11 mouse cellular contexts compared by ENCODE assay signal in the genomic region with DNA sequence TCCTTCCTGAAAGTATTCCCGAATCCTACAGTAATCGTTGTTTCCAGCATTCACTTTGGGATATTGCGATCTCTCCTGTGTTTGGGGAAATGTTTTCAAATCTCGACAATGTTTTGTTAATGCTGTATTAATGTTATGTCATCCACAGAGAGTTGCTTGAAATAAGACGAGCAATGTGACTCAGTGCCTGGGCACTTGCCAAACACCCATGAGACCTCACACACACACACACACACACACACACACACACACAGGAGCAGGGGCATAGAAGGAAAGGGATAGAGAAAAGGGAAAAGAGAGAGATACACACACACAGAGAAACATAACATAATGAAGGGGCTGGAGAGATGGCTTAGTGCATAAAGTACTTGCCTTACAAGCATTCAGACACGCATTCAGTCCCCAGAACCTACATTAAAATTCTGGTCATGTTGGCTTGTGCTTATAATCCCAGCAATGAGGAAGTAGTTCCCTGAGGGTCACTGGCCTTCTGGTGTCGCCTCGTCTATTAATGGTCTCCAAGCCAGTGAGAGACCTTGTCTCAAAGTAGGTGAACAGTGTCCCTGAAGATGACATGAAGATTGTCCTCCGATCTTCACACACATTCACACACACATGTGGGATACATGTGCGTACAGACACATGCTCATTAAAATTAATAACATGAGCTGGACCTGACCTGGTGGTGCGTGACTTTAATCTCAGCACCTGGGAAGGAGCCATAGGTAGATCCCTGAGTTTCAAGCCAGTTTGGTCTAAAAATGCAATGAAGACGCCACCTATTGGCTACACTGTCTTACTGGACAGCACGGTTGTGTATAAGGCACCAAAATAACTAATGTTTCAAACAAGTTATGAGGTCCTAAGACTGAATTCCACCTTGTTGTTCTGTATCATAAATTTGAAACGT. TPM values are rescaled to one million over a fixed set of nuclear protein-coding genes. Genes with fewer than 3 reads are reported as not detected.
DNase-seq lines count a peak whose midpoint lies in the region; ATAC-seq and TF ChIP-seq lines count a peak whose summit lies in the region.
"Had no signal": no experiment of that assay in that cellular context is flagged by ENCODE, and none has a peak within 500 bp of the region (broad histone marks: within the 10 kb centered on the region; RNA-seq: fewer than 3 reads in every experiment).

No protein-coding gene starts in this region.

- H3K4me3 ChIP-seq in liver, adult 2 months (ENCODE audit: insufficient read depth, low read depth, low read length), result no peak overlapping the region
- H3K4me3 ChIP-seq in liver, embryonic 11.5 days (ENCODE audit: low read depth, low read length), result no peak overlapping the region
- no peak overlapping the region for H3K4me3 ChIP-seq in kidney, adult 2 months (ENCODE audit: insufficient read depth, low read depth, low read length)
- H3K4me3 ChIP-seq in forebrain, embryonic 16.5 days (replicated peaks; ENCODE audit: low read length), result no peak overlapping the region
- no peak overlapping the region for H3K4me3 ChIP-seq in midbrain, embryonic 16.5 days (ENCODE audit: low read depth, low read length)
- H3K4me3 ChIP-seq: liver, embryonic 13.5 days had no signal

- no peak for DNase-seq in liver, adult 2 months (ENCODE audit: extremely low read depth, low read depth, low spot score)
- DNase-seq in liver, embryonic 11.5 days (ENCODE audit: low spot score), result no peak
- peak; percentile 78 for DNase-seq in adrenal gland, adult 2 months
- DNase-seq in kidney, adult 2 months, result peak; percentile 69
- DNase-seq in neural tube, embryonic 10.5 days (ENCODE audit: extremely low spot score, low spot score), result no peak
- DNase-seq: liver, embryonic 13.5 days; thymus, adult 2 months had no signal

- no peak overlapping the region for H3K9ac ChIP-seq in liver, adult 2 months (ENCODE audit: low read depth, low read length)
- H3K9ac ChIP-seq in liver, embryonic 11.5 days (ENCODE audit: low read depth, low read length), result no peak overlapping the region
- H3K9ac ChIP-seq in forebrain, embryonic 16.5 days (replicated peaks; ENCODE audit: low read depth, low read length), result no peak overlapping the region
- H3K9ac ChIP-seq in midbrain, embryonic 16.5 days (ENCODE audit: low read depth, low read length), result no peak overlapping the region
- H3K9ac ChIP-seq: liver, embryonic 13.5 days had no signal

- TF ChIP-seq CTCF in liver, adult 2 months (IDR thresholded peaks at IDR 0.05; ENCODE audit: low read depth, low read length), result peak; percentile 17; the same call in 1 of the 2 replicates
- peak; percentile 30 for TF ChIP-seq CTCF in kidney, adult 2 months (conservative IDR thresholded peaks at IDR 0.05; ENCODE audit: insufficient read depth, insufficient read length, low read depth, low read length)

- H3K4me2 ChIP-seq in liver, embryonic 11.5 days, result no peak overlapping the region
- no peak overlapping the region for H3K4me2 ChIP-seq in forebrain, embryonic 16.5 days (ENCODE audit: low read length)
- H3K4me2 ChIP-seq in midbrain, embryonic 16.5 days (ENCODE audit: low read length), result no peak overlapping the region
- H3K4me2 ChIP-seq: liver, embryonic 13.5 days had no signal

- peaks cover 14% of the 10 kb centered on the region for H3K4me1 ChIP-seq in liver, adult 2 months (ENCODE audit: control insufficient read depth, insufficient read depth, low read length)
- H3K4me1 ChIP-seq in liver, embryonic 11.5 days (replicated peaks; ENCODE audit: control insufficient read depth, insufficient read depth, low read length), result peaks cover 3% of the 10 kb centered on the region
- H3K4me1 ChIP-seq in kidney, adult 2 months (ENCODE audit: control insufficient read depth, insufficient read depth, low read length), result no peaks in the 10 kb centered on the region; the same call in 1 of the 2 replicates
- no peaks in the 10 kb centered on the region for H3K4me1 ChIP-seq in forebrain, embryonic 16.5 days (replicated peaks; ENCODE audit: control insufficient read depth, insufficient read depth, low read length)
- H3K4me1 ChIP-seq in midbrain, embryonic 16.5 days (ENCODE audit: control insufficient read depth, insufficient read depth, low read length), result no peaks in the 10 kb centered on the region

- no peaks in the 10 kb centered on the region for H3K79me2 ChIP-seq in liver, adult 2 months (ENCODE audit: control insufficient read depth, insufficient read depth, low read length)

- TF ChIP-seq POLR2A in liver, adult 2 months (IDR thresholded peaks at IDR 0.05; ENCODE audit: extremely low read depth, insufficient read depth, low read length), result no peak
- no peak for TF ChIP-seq POLR2A in kidney, adult 2 months (IDR thresholded peaks at IDR 0.05; ENCODE audit: low read depth, low read length)

- 69% methylated on average over 14 of the region's 14 CpGs for WGBS in liver, adult 2 months
- 73% methylated on average over 14 of the region's 14 CpGs for WGBS in liver, embryonic 11.5 days
- 46% methylated on average over 14 of the region's 14 CpGs for WGBS in kidney, adult 2 months
- 63% methylated on average over 14 of the region's 14 CpGs for WGBS in forebrain, embryonic 16.5 days
- WGBS in midbrain, embryonic 16.5 days, result 63% methylated on average over 14 of the region's 14 CpGs

- no peak overlapping the region for H3K27ac ChIP-seq in liver, adult 2 months (replicated peaks; ENCODE audit: insufficient read depth, low read depth, low read length)
- H3K27ac ChIP-seq in liver, embryonic 11.5 days (ENCODE audit: low read depth, low read length), result no peak overlapping the region
- H3K27ac ChIP-seq in kidney, adult 2 months (ENCODE audit: insufficient read depth, low read depth, low read length), result peak overlapping the region; percentile 50
- no peak overlapping the region for H3K27ac ChIP-seq in forebrain, embryonic 16.5 days (ENCODE audit: low read length)
- no peak overlapping the region for H3K27ac ChIP-seq in midbrain, embryonic 16.5 days (ENCODE audit: low read length)
- H3K27ac ChIP-seq: liver, embryonic 13.5 days had no signal

- H3K36me3 ChIP-seq in liver, adult 2 months (ENCODE audit: control insufficient read depth, insufficient read depth, low read length), result no peaks in the 10 kb centered on the region
- no peaks in the 10 kb centered on the region for H3K36me3 ChIP-seq in liver, embryonic 11.5 days (ENCODE audit: control insufficient read depth, insufficient read depth, low read length)
- no peaks in the 10 kb centered on the region for H3K36me3 ChIP-seq in kidney, adult 2 months (ENCODE audit: control insufficient read depth, insufficient read depth, low read length)
- no peaks in the 10 kb centered on the region for H3K36me3 ChIP-seq in forebrain, embryonic 16.5 days (ENCODE audit: control insufficient read depth, insufficient read depth)
- no peaks in the 10 kb centered on the region for H3K36me3 ChIP-seq in midbrain, embryonic 16.5 days (ENCODE audit: control insufficient read depth, insufficient read depth, low read length)
- H3K36me3 ChIP-seq: liver, embryonic 13.5 days had no signal

- no peaks in the 10 kb centered on the region for H3K9me3 ChIP-seq in liver, embryonic 11.5 days (ENCODE audit: control insufficient read depth, low read length)
- no peaks in the 10 kb centered on the region for H3K9me3 ChIP-seq in forebrain, embryonic 16.5 days (ENCODE audit: control insufficient read depth, low read length)
- no peaks in the 10 kb centered on the region for H3K9me3 ChIP-seq in midbrain, embryonic 16.5 days (replicated peaks; ENCODE audit: control insufficient read depth, low read length, poor library complexity, severe bottlenecking)
- H3K9me3 ChIP-seq: liver, embryonic 13.5 days had no signal

- no peak for ATAC-seq in liver, embryonic 11.5 days (replicated peaks; ENCODE audit: low FRiP score)
- 0 out of 2 replicates have a peak, but pooled peaks have one; percentile 29 for ATAC-seq in megakaryocyte progenitor cell, adult 5-6 weeks (replicated peaks; ENCODE audit: poor library complexity)
- no peak for ATAC-seq in forebrain, embryonic 16.5 days
- no peak for ATAC-seq in midbrain, embryonic 16.5 days

- no peaks in the 10 kb centered on the region for H3K27me3 ChIP-seq in liver, adult 2 months (ENCODE audit: control insufficient read depth, insufficient read depth, low read length)
- H3K27me3 ChIP-seq in liver, embryonic 11.5 days (replicated peaks; ENCODE audit: control insufficient read depth, insufficient read depth, low read length), result no peaks in the 10 kb centered on the region
- no peaks in the 10 kb centered on the region for H3K27me3 ChIP-seq in kidney, adult 2 months (replicated peaks; ENCODE audit: control insufficient read depth, insufficient read depth, low read length)
- no peaks in the 10 kb centered on the region for H3K27me3 ChIP-seq in forebrain, embryonic 16.5 days (replicated peaks; ENCODE audit: control insufficient read depth, insufficient read depth, low read length)
- H3K27me3 ChIP-seq in midbrain, embryonic 16.5 days (ENCODE audit: control insufficient read depth, insufficient read depth, low read depth, low read length), result no peaks in the 10 kb centered on the region
- H3K27me3 ChIP-seq: liver, embryonic 13.5 days had no signal

RNA-seq across cellular contexts. Expression of a gene that starts 5.2 kb away (rescaled TPM):
- total RNA-seq in liver, adult 2 months (2014; rRNA removed), result not detected in 2 replicates
- polyA plus RNA-seq in liver, adult 2 months (2012; rRNA removed), result not detected in 2 replicates
- 5.5 TPM in 2 replicates for polyA plus RNA-seq in liver, embryonic 11.5 days (2014; fragmentation: Nextera tagmentation; extraction: Ambion mirVana)
- 1 to 10 TPM in 1 of 2 experiments, under 1 TPM in 1; 0.52 to 1.5 TPM for total RNA-seq in adrenal gland, adult 2 months (2021)
- polyA plus RNA-seq in adrenal gland, adult 2 months (2012; rRNA removed), result 0.51 TPM in 1 of 2 replicates, not detected in the other
- polyA plus RNA-seq in kidney, adult 2 months (2012; rRNA removed), result 0.31 TPM in 1 of 2 replicates, not detected in the other
- not detected in 2 replicates for total RNA-seq in megakaryocyte progenitor cell, adult 5-6 weeks (2015)
- total RNA-seq in megakaryocyte progenitor cell, adult 5-6 weeks (2017), result not detected in 2 replicates
- polyA plus RNA-seq in forebrain, embryonic 16.5 days (2015; fragmentation: Nextera tagmentation; extraction: Ambion mirVana), result 0.66 and 3.4 TPM in 2 replicates
- polyA plus RNA-seq in midbrain, embryonic 16.5 days (2015; fragmentation: Nextera tagmentation; extraction: Ambion mirVana), result 6.1 and 6.2 TPM in 2 replicates
- total RNA-seq: hematopoietic stem cell, adult 5-6 weeks had no signal

RNA-seq across cellular contexts. Expression of a gene that starts 14.6 kb away (rescaled TPM):
- 3.2 and 3.9 TPM in 2 replicates for total RNA-seq in liver, adult 2 months (2014; rRNA removed)
- polyA plus RNA-seq in liver, adult 2 months (2012; rRNA removed), result 5.5 and 7.3 TPM in 2 replicates
- 0.39 and 0.80 TPM in 2 replicates for polyA plus RNA-seq in liver, embryonic 11.5 days (2014; fragmentation: Nextera tagmentation; extraction: Ambion mirVana)
- under 1 TPM in 1 of 2 experiments, not detected in 1; 0.45 TPM for total RNA-seq in adrenal gland, adult 2 months (2021)
- not detected in 2 replicates for polyA plus RNA-seq in adrenal gland, adult 2 months (2012; rRNA removed)
- polyA plus RNA-seq in kidney, adult 2 months (2012; rRNA removed), result 0.15 TPM in 1 of 2 replicates, not detected in the other
- not detected in 2 replicates for total RNA-seq in megakaryocyte progenitor cell, adult 5-6 weeks (2015)
- not detected in 2 replicates for total RNA-seq in megakaryocyte progenitor cell, adult 5-6 weeks (2017)
- polyA plus RNA-seq in forebrain, embryonic 16.5 days (2015; fragmentation: Nextera tagmentation; extraction: Ambion mirVana), result not detected in 2 replicates
- 0.45 TPM in 1 of 2 replicates, not detected in the other for polyA plus RNA-seq in midbrain, embryonic 16.5 days (2015; fragmentation: Nextera tagmentation; extraction: Ambion mirVana)
- total RNA-seq: hematopoietic stem cell, adult 5-6 weeks had no signal

RNA-seq across cellular contexts. Expression of a gene that starts 19.2 kb away (rescaled TPM):
- total RNA-seq in liver, adult 2 months (2014; rRNA removed), result 74.9 and 91.6 TPM in 2 replicates
- 276 and 320 TPM in 2 replicates for polyA plus RNA-seq in liver, adult 2 months (2012; rRNA removed)
- 20.2 and 20.5 TPM in 2 replicates for polyA plus RNA-seq in liver, embryonic 11.5 days (2014; fragmentation: Nextera tagmentation; extraction: Ambion mirVana)
- under 1 TPM in 1 of 2 experiments, not detected in 1; 0.23 TPM for total RNA-seq in adrenal gland, adult 2 months (2021)
- polyA plus RNA-seq in adrenal gland, adult 2 months (2012; rRNA removed), result 0.22 and 0.31 TPM in 2 replicates
- 2.8 and 3.3 TPM in 2 replicates for polyA plus RNA-seq in kidney, adult 2 months (2012; rRNA removed)
- not detected in 2 replicates for total RNA-seq in megakaryocyte progenitor cell, adult 5-6 weeks (2015)
- not detected in 2 replicates for total RNA-seq in megakaryocyte progenitor cell, adult 5-6 weeks (2017)
- polyA plus RNA-seq in forebrain, embryonic 16.5 days (2015; fragmentation: Nextera tagmentation; extraction: Ambion mirVana), result 0.18 TPM in 1 of 2 replicates, not detected in the other
- 0.29 TPM in 1 of 2 replicates, not detected in the other for polyA plus RNA-seq in midbrain, embryonic 16.5 days (2015; fragmentation: Nextera tagmentation; extraction: Ambion mirVana)
- total RNA-seq: hematopoietic stem cell, adult 5-6 weeks had no signal

RNA-seq across cellular contexts. Expression of a gene that starts 25.3 kb away (rescaled TPM):
- 291 and 298 TPM in 2 replicates for total RNA-seq in liver, adult 2 months (2014; rRNA removed)
- 312 and 336 TPM in 2 replicates for polyA plus RNA-seq in liver, adult 2 months (2012; rRNA removed)
- 619 and 649 TPM in 2 replicates for polyA plus RNA-seq in liver, embryonic 11.5 days (2014; fragmentation: Nextera tagmentation; extraction: Ambion mirVana)
- 100 to 1,000 TPM; 269 to 295 TPM for total RNA-seq in adrenal gland, adult 2 months (2021)
- 227 and 268 TPM in 2 replicates for polyA plus RNA-seq in adrenal gland, adult 2 months (2012; rRNA removed)
- polyA plus RNA-seq in kidney, adult 2 months (2012; rRNA removed), result 335 and 398 TPM in 2 replicates
- total RNA-seq in megakaryocyte progenitor cell, adult 5-6 weeks (2015), result 141 and 153 TPM in 2 replicates
- 272 and 309 TPM in 2 replicates for total RNA-seq in megakaryocyte progenitor cell, adult 5-6 weeks (2017)
- 713 and 749 TPM in 2 replicates for polyA plus RNA-seq in forebrain, embryonic 16.5 days (2015; fragmentation: Nextera tagmentation; extraction: Ambion mirVana)
- polyA plus RNA-seq in midbrain, embryonic 16.5 days (2015; fragmentation: Nextera tagmentation; extraction: Ambion mirVana), result 719 and 737 TPM in 2 replicates

RNA-seq across cellular contexts. Expression of a gene that starts 32.9 kb away (rescaled TPM):
- not detected in 2 replicates for total RNA-seq in liver, adult 2 months (2014; rRNA removed)
- polyA plus RNA-seq in liver, adult 2 months (2012; rRNA removed), result not detected in 2 replicates
- not detected in 2 replicates for polyA plus RNA-seq in liver, embryonic 11.5 days (2014; fragmentation: Nextera tagmentation; extraction: Ambion mirVana)
- total RNA-seq in adrenal gland, adult 2 months (2021), result not detected
- not detected in 2 replicates for polyA plus RNA-seq in adrenal gland, adult 2 months (2012; rRNA removed)
- polyA plus RNA-seq in kidney, adult 2 months (2012; rRNA removed), result not detected in 2 replicates
- not detected in 2 replicates for total RNA-seq in megakaryocyte progenitor cell, adult 5-6 weeks (2015)
- not detected in 2 replicates for total RNA-seq in megakaryocyte progenitor cell, adult 5-6 weeks (2017)
- polyA plus RNA-seq in forebrain, embryonic 16.5 days (2015; fragmentation: Nextera tagmentation; extraction: Ambion mirVana), result not detected in 2 replicates
- not detected in 2 replicates for polyA plus RNA-seq in midbrain, embryonic 16.5 days (2015; fragmentation: Nextera tagmentation; extraction: Ambion mirVana)
- total RNA-seq: hematopoietic stem cell, adult 5-6 weeks had no signal
- polyA plus RNA-seq: liver, embryonic 13.5 days; thymus, adult 2 months had no signal

Comparison
In these comparisons a context has a peak if more than half of its experiments do, and no peak if none do; other contexts are left out.
1. RNA of a gene that starts 19.2 kb away (polyA plus RNA-seq): 276 to 320 TPM in liver, adult 2 months; 20.2 to 20.5 TPM in liver, embryonic 11.5 days, 2.8 to 3.3 TPM in kidney, adult 2 months, 0.22 to 0.31 TPM in adrenal gland, adult 2 months, 0.18 TPM in forebrain, embryonic 16.5 days and 0.29 TPM in midbrain, embryonic 16.5 days; every median in the first group is over 10 times any median in the second.
2. DNase-seq: peak in adrenal gland, adult 2 months (single experiment) and kidney, adult 2 months (single experiment); none in liver, adult 2 months (single experiment), liver, embryonic 11.5 days (single experiment) and neural tube, embryonic 10.5 days (single experiment).